Mouse (Mus musculus): ENCODE data around the gene Ntng2. TPM values are rescaled to one million over a fixed set of nuclear protein-coding genes. Genes with fewer than 3 reads are reported as not detected.

Gene Ntng2
- polyA plus RNA-seq, 1 experiment = 10.0 TPM

DNA sequence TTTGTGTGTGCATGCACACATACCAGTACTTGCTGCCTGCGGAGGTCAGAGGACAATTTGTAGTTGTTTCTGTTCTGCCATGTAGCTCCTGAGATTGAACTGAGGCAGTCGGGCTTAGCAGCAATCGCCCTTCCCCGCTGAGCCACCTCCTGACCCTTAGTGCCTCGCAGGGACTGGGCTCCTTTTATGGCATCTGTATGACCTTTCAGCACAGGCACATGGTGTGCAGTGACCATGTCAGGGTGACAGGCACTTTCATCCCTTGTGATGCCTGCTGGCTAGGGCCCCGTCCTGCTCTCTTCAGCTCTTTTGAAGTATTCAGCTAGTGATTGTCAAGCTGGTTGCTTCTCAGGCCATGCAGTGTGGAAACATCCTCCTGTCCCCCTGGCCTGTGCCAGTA is 66.6 kb downstream of the Ntng2 start:
- Histone ChIP-seq H3K4me1 (ENCODE audit: control insufficient read depth, insufficient read depth, insufficient read length, low read length) (no peaks in the 10 kb centered on the region), H3K27ac (replicated peaks; ENCODE audit: low read depth, low read length) (no peak overlapping the region), H3K4me3 (ENCODE audit: insufficient read depth, low read depth, low read length) (no peak overlapping the region)

DNA sequence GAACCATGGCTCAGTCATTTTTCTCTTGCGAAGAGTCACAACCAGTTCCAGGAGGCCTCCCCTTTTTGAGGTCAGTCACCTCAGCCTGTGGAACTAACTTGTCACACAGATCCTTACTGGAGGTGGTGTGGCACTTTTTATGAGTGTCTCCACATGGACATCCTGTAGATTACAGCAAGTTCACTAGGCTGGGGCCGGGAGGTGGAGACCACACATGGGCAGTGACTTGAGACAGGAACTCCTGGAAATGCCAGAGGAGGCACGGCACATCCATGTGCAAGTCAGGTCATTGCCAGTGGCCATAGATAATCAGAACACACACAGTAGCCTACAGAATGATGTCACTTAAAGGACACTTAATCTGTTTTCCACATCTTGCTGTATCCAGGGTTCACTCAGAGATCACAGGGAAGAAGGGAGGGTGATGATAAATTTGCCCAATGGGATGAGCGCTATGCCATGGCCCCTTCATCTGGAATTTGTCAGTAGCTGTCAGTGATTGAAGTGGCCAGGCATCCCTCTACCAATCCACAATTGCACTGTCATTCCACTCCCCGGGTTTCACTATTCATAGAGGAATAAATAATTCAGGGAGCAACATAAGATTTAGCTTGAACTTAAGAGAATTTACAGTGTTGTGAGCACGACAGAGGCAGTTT is 69.4 kb downstream of the Ntng2 start:
- Histone ChIP-seq H3K4me1 (ENCODE audit: control insufficient read depth, insufficient read depth, insufficient read length, low read length) (no peaks in the 10 kb centered on the region), H3K27ac (replicated peaks; ENCODE audit: low read depth, low read length) (no peak overlapping the region), H3K4me3 (ENCODE audit: insufficient read depth, low read depth, low read length) (no peak overlapping the region)

DNA sequence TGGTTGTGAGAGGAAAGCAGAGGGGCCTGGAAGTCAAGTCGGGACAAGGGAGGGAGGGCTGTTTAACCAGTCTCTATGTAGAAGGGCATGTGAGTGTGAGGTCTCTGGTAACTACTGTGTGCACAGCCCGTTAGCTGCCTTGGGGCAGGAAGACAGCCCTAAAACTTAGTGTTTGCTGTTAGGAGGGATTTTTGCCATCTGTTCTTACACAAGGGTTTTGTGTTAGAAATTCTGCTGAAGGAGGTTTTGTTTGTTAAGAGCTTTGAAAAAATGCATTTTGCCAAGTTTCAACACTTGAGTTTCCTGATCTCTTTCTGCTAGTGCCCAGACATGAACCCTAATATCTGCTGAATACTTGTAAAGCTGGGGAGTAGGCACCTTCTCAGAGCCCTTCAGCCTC is 71.7 kb downstream of the Ntng2 start:
- Histone ChIP-seq H3K4me3 (ENCODE audit: insufficient read depth, low read depth, low read length) (no peak overlapping the region), H3K27ac (replicated peaks; ENCODE audit: low read depth, low read length) (no peak overlapping the region), H3K4me1 (ENCODE audit: control insufficient read depth, insufficient read depth, insufficient read length, low read length) (no peaks in the 10 kb centered on the region)

DNA sequence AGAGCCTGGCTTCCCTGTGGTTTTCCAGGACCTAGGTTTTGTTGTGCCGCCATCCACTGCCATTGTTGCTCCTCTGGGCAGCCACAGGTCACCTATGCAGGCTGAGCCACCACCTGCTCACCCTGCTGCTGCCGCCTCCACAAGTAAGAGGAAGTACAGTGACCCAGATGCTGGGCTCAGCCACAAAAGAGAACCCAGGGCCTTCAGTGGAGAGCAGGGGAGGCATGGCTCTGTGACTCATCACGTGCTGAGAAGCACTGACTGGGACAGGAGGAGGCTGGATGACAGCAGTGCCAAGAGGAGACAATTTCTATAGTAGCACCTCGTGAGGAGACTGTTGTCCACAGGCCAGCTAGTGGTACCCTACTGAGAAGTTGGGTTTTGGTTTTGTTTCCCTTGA is 73.0 kb downstream of the Ntng2 start:
- H3K4me3 ChIP-seq (ENCODE audit: insufficient read depth, low read depth, low read length) = no peak overlapping the region
- no peaks in the 10 kb centered on the region for H3K4me1 ChIP-seq (ENCODE audit: control insufficient read depth, insufficient read depth, insufficient read length, low read length)
- H3K27ac ChIP-seq (replicated peaks; ENCODE audit: low read depth, low read length) = no peak overlapping the region

DNA sequence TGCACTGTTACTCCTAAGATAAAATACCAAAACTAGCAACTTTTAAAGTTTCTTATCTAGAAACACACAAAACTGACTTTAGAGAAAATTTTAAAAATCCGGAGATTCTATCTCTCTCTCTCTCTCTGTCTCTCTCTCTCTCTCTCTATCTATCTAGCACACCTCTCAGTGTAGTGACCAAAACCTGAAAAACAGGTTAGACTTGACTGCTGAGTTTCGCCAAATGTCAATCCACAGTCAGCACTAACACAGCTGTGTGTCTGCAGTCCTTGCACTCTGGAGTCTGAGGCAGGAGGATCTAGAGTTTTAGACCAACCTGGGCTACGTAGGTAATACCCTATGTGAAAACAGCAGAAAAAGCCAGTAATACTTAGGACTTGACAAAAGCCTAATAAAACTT is 77.9 kb downstream of the Ntng2 start:
- H3K27ac ChIP-seq (replicated peaks; ENCODE audit: low read depth, low read length) = no peak overlapping the region
- no peaks in the 10 kb centered on the region for H3K4me1 ChIP-seq (ENCODE audit: control insufficient read depth, insufficient read depth, insufficient read length, low read length)
- H3K4me3 ChIP-seq (ENCODE audit: insufficient read depth, low read depth, low read length) = no peak overlapping the region

DNA sequence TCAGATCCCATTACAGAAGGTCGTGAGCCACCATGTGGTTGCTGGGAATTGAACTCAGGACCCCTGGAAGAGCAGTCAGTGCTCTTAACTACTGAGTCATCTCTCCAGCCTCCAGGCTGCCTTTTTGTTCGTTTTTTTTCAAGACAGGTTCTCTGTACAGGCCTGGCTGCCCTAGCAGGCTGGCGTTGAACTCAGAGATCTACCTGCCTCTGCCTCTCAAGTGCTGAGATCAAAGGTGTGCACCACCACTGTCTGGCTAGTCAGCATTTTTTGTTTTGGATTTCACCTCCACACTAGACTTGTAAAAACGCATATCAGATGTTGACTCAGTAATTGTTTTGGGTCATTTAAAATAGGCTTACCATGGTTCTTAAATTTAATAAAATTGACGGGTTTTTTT is 84.7 kb downstream of the Ntng2 start:
- no peak overlapping the region for H3K4me3 ChIP-seq (ENCODE audit: insufficient read depth, low read depth, low read length)
- no peaks in the 10 kb centered on the region for H3K4me1 ChIP-seq (ENCODE audit: control insufficient read depth, insufficient read depth, insufficient read length, low read length)
- H3K27ac ChIP-seq (replicated peaks; ENCODE audit: low read depth, low read length) = no peak overlapping the region

DNA sequence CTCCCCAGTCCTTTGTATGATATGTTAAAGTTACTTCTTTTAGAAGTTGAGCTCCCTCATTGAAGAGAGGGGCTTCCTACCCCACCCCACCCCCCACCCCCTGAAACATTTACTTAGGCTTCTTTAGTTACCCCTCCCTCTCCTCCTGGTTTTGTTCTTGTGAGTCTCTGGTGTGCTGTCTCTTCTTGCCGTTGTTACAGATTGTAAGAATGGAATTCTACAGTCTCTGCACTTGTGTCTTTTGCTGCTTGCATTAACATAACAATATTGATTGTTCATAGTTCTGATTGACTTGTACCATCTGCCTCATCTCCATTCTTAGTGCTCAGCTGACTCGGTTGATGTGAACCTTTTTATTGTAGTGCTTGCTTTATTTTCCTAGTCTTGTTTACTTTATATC is 100.9 kb downstream of the Ntng2 start:
- no peaks in the 10 kb centered on the region for H3K4me1 ChIP-seq (ENCODE audit: control insufficient read depth, insufficient read depth, insufficient read length, low read length)
- no peak overlapping the region for H3K27ac ChIP-seq (replicated peaks; ENCODE audit: low read depth, low read length)
- no peak overlapping the region for H3K4me3 ChIP-seq (ENCODE audit: insufficient read depth, low read depth, low read length)

Other genes starting within 250 kb of the Ntng2 start
- not detected in 2 replicates for gene Cfap77, start 197.9 kb downstream of the Ntng2 start, polyA plus RNA-seq (2012; ENCODE audit: insufficient read depth, insufficient read length, missing spikeins)
- 4.9 and 5.4 TPM in 2 replicates for gene Ttf1, start 192.7 kb downstream of the Ntng2 start, polyA plus RNA-seq (2012; ENCODE audit: insufficient read depth, insufficient read length, missing spikeins)
- 7.6 and 15.6 TPM in 2 replicates for gene Setx, start 128.8 kb downstream of the Ntng2 start, polyA plus RNA-seq (2012; ENCODE audit: insufficient read depth, insufficient read length, missing spikeins)
- gene Med27, start 93.8 kb upstream of the Ntng2 start, polyA plus RNA-seq (2012; ENCODE audit: insufficient read depth, insufficient read length, missing spikeins) = 8.2 and 16.8 TPM in 2 replicates